Mouse (Mus musculus): ENCODE measurements at regions not wholly inside any gene's neighbourhood (a gene's known extent, or its start where the extent isn't known, plus 50 kb on each side); places are given as distances from the start of the nearest gene placed in this dataset.

- no peak for DNase-seq
Measured at GRCm38 (mm10) chr19:59761218-59761617, 182.2 kb downstream of the Rab11fip2 start.

- DNase-seq, result no peak
Measured at GRCm38 (mm10) chr19:59784401-59785046, 158.9 kb downstream of the Rab11fip2 start.

- DNase-seq, result no peak
Measured at GRCm38 (mm10) chr19:59831304-59831703, 112.2 kb downstream of the Rab11fip2 start.

- DNase-seq, result no peak
Measured at GRCm38 (mm10) chr19:59837138-59837537, 106.3 kb downstream of the Rab11fip2 start.

GRCm38 (mm10) chr19:59837628-59838027, 105.8 kb downstream of the Rab11fip2 start:
- DNase-seq, result no peak

- peak; percentile 56 to 74 for DNase-seq
Measured at GRCm38 (mm10) chr19:59844270-59844669, 99.2 kb downstream of the Rab11fip2 start.

GRCm38 (mm10) chr19:59846807-59847206, 96.6 kb downstream of the Rab11fip2 start:
- DNase-seq, result no peak

GRCm38 (mm10) chr19:59850696-59851095, 92.8 kb downstream of the Rab11fip2 start:
- peak in 1 of 2 experiments; percentile 21 for DNase-seq

GRCm38 (mm10) chr19:59852011-59852738, 91.3 kb downstream of the Rab11fip2 start:
- DNase-seq, result no peak
